Mouse (Mus musculus) hindbrain, embryonic 16.5 days (tissue): Measurements from ENCODE around the gene Gm45233. TPM values are rescaled to one million over a fixed set of nuclear protein-coding genes. Genes with fewer than 3 reads are reported as not detected.
"Not testable (repeated sequence)": the region's sequence is repeated elsewhere in the genome, so short reads cannot be mapped to it uniquely, and the experiment has no call there.

Experiments
- ATAC-seq: fragments of 200-750 bp; cut with Nextera tagmentation; 2 replicates; pipeline ENCODE4 v1.8.0; 2017; ENCODE audit warnings: moderate TSS enrichment, moderate library complexity
- H3K27ac ChIP-seq: fragments of 300-500 bp; sonication (generic); 2 replicates; pipeline ENCODE4 v1.5.1; 2014; ENCODE audit warnings: low read depth, mild to moderate bottlenecking, control low read depth, low read length, moderate library complexity
- H3K27me3 ChIP-seq: fragments of 300-500 bp; sonication (generic); replicated peaks from 2 replicates; pipeline ENCODE4 v1.6.1; 2014; ENCODE audit warnings: low read length; ENCODE audit not compliant: control insufficient read depth, insufficient read depth
- H3K36me3 ChIP-seq: fragments of 300-500 bp; sonication (generic); 2 replicates; pipeline ENCODE4 v1.6.1; 2014; ENCODE audit warnings: mild to moderate bottlenecking, low read length, moderate library complexity, mixed read lengths; ENCODE audit not compliant: control insufficient read depth, insufficient read depth
- H3K4me1 ChIP-seq: fragments of 300-500 bp; sonication (generic); 2 replicates; pipeline ENCODE4 v1.6.1; 2014; ENCODE audit warnings: low read depth, low read length; ENCODE audit not compliant: control insufficient read depth, insufficient read depth
- H3K4me2 ChIP-seq: fragments of 300-500 bp; sonication (generic); 2 replicates; pipeline ENCODE4 v1.6.1; 2014; ENCODE audit warnings: mild to moderate bottlenecking, low read length, control low read depth, moderate library complexity
- H3K4me3 ChIP-seq: fragments of 300-500 bp; sonication (generic); 2 replicates; pipeline ENCODE4 v1.5.1; 2014; ENCODE audit warnings: mild to moderate bottlenecking, low read length, control low read depth, moderate library complexity
- H3K9ac ChIP-seq: fragments of 300-500 bp; sonication (generic); 2 replicates; pipeline ENCODE4 v1.6.1; 2014; ENCODE audit warnings: low read depth, mild to moderate bottlenecking, control low read depth, low read length, moderate library complexity
- H3K9me3 ChIP-seq: fragments of 300-500 bp; sonication (generic); 2 replicates; pipeline ENCODE4 v1.6.1; 2014; ENCODE audit warnings: mild to moderate bottlenecking, low read length, moderate library complexity; ENCODE audit not compliant: control insufficient read depth
- WGBS: fragments of 180-500 bp; shearing (Covaris S2); extraction: QIAGEN DNeasy Blood & Tissue Kit; methylation state at CpG from one replicate; pipeline ENCODE4 v1.1.7; 2014; 5-methylcytosine and 5-hydroxymethylcytosine counted together
- polyA plus RNA-seq: library from polyadenylated mRNA; unstranded; fragments of >200 nt; fragmentation: Nextera tagmentation; extraction: Ambion mirVana; gene quantifications from 2 replicates; pipeline ENCODE4 v1.2.1, GENCODE M21; 2015

Gm45233 gene
- 0.49 TPM in 1 of 2 replicates, not detected in the other for polyA plus RNA-seq

- ATAC-seq: peak; percentile 98
- Histone ChIP-seq H3K4me1 (peaks cover 18% of the 10 kb centered on the region), H3K4me2 (peak within 1 kb of the TSS; percentile 94), H3K9ac (peak within 1 kb of the TSS; percentile 77), H3K9me3 (no peaks in the 10 kb centered on the region), H3K27ac (peak within 1 kb of the TSS; percentile 93), H3K27me3 (no peaks in the 10 kb centered on the region), H3K36me3 (no peaks in the 10 kb centered on the region), H3K4me3 (peak within 1 kb of the TSS; percentile 61)
- WGBS: 0% methylated on average over 27 of the region's 27 CpGs
These were observed at the start of gene Gm45233, which contains the start of gene Etfb for GRCm38 (mm10) chr7:43443917-43444293. Gm45233 (plus strand) TSS chr7:43444128. Etfb (plus strand) TSS chr7:43444083.

DNA sequence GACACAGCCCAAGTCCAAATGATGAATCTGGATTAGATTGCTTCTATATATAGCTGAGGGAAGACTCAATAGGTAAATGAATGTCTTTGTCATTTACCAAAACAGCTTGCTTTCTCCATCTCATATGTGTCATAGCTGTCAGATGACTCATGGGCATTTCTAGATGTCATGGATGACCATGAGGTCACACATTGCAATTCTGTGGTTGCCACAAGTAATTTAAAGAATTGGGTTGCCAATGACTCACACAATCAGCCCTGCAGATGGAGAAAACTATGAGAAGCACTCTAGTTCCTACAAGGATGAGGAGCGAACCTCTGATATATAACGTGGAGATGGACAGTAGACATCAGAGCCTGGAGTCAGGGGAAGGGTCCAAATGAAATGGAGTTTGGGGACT lies 44.4 kb upstream of the Gm45233 start:
- Histone ChIP-seq H3K27me3 (no peaks in the 10 kb centered on the region), H3K36me3 (no peaks in the 10 kb centered on the region), H3K9ac (no peak overlapping the region), H3K9me3 (no peaks in the 10 kb centered on the region), H3K4me3 (no peak overlapping the region), H3K27ac (no peak overlapping the region), H3K4me2 (no peak overlapping the region), H3K4me1 (no peaks in the 10 kb centered on the region)
- WGBS: 92% methylated on average over 2 of the region's 2 CpGs
- no peak for ATAC-seq

GRCm38 (mm10) chr7:43402718-43403117 lies 41.2 kb upstream of the Gm45233 start:
- Histone ChIP-seq H3K27me3 (no peaks in the 10 kb centered on the region), H3K36me3 (no peaks in the 10 kb centered on the region), H3K9ac (no peak overlapping the region), H3K9me3 (no peaks in the 10 kb centered on the region), H3K4me2 (no peak overlapping the region), H3K4me1 (no peaks in the 10 kb centered on the region), H3K27ac (no peak overlapping the region), H3K4me3 (no peak overlapping the region)
- 60% methylated on average over 2 of the region's 2 CpGs for WGBS
- ATAC-seq: no peak

- Histone ChIP-seq H3K27ac (no peak overlapping the region), H3K9me3 (no peaks in the 10 kb centered on the region), H3K4me1 (no peaks in the 10 kb centered on the region), H3K4me2 (no peak overlapping the region), H3K4me3 (no peak overlapping the region), H3K9ac (no peak overlapping the region), H3K27me3 (no peaks in the 10 kb centered on the region), H3K36me3 (no peaks in the 10 kb centered on the region)
- no peak for ATAC-seq
- WGBS: 90% methylated on average over 3 of the region's 3 CpGs
These were observed 36.4 kb upstream of the Gm45233 start for GRCm38 (mm10) chr7:43407573-43407972.

DNA sequence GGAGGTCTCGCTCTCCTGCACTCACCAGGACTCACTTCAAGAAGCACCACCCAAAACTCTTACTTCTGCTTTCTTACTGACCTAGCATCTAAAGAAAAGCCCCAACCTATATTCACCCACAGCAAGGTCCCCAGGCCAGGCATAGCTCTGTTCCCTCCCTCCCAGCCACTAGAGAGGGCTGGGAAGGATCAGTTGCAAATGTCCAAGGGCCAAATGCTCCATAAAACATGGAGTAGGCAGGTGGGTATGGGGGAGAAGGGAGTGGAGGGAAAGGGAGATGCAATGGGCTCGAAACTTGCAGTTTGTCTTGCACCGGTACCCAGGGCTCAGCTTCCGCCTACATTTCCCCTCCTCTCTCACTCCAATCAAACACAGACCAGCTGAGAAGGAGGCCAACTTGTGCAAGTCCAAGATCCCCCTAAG lies 35.8 kb upstream of the Gm45233 start, which contains the start of gene Siglecg:
Gene Siglecg (plus strand): TSS at position 74 of the 423 bp plus-strand sequence.
- 75% methylated on average over 4 of the region's 4 CpGs for WGBS
- no peak within 1 kb of the TSS for H3K4me2 ChIP-seq
- no peaks in the 10 kb centered on the region for H3K4me1 ChIP-seq
- H3K9ac ChIP-seq: no peak within 1 kb of the TSS
- ATAC-seq: no peak
- H3K27me3 ChIP-seq: no peaks in the 10 kb centered on the region
- H3K27ac ChIP-seq: no peak within 1 kb of the TSS
- no peaks in the 10 kb centered on the region for H3K36me3 ChIP-seq
- no peaks in the 10 kb centered on the region for H3K9me3 ChIP-seq
- no peak within 1 kb of the TSS for H3K4me3 ChIP-seq

- Histone ChIP-seq H3K4me3 (no peak overlapping the region), H3K36me3 (no peaks in the 10 kb centered on the region), H3K27me3 (no peaks in the 10 kb centered on the region), H3K4me2 (no peak overlapping the region), H3K9ac (no peak overlapping the region), H3K4me1 (no peaks in the 10 kb centered on the region), H3K27ac (no peak overlapping the region), H3K9me3 (no peaks in the 10 kb centered on the region)
- ATAC-seq: no peak
- WGBS: 88% methylated on average over 3 of the region's 3 CpGs
These were observed 34.8 kb upstream of the Gm45233 start for GRCm38 (mm10) chr7:43409084-43409483.

- H3K9me3 ChIP-seq, H3K4me1 ChIP-seq, H3K4me2 ChIP-seq, H3K27me3 ChIP-seq, H3K27ac ChIP-seq, H3K9ac ChIP-seq, ATAC-seq, H3K4me3 ChIP-seq, H3K36me3 ChIP-seq: not testable (repeated sequence)
- WGBS: 45% methylated on average over 4 of the region's 4 CpGs
These were observed 32.2 kb upstream of the Gm45233 start for GRCm38 (mm10) chr7:43411724-43412123.

DNA sequence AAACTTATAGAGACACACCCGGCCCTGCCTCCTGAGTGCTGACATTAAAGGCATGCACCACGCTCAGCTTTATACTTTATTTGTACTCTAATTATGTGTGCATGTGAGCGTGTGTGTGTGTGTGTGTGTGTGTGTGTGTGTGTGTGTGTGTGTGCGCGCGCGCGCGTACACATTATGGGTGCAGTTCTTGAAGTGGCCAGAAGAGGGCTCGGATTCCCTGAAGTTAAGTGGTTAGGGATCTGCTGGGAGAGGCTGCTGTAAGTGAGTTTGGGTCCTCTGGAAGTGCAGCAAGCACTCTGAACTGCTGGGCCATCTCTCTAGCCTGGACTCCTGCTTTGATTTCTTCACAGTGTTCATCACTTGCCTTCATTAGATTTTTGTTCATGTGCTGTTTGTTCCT lies 26.6 kb upstream of the Gm45233 start:
- WGBS: 80% methylated on average over 10 of the region's 10 CpGs
- H3K9ac ChIP-seq: no peak overlapping the region
- H3K36me3 ChIP-seq: no peaks in the 10 kb centered on the region

DNA sequence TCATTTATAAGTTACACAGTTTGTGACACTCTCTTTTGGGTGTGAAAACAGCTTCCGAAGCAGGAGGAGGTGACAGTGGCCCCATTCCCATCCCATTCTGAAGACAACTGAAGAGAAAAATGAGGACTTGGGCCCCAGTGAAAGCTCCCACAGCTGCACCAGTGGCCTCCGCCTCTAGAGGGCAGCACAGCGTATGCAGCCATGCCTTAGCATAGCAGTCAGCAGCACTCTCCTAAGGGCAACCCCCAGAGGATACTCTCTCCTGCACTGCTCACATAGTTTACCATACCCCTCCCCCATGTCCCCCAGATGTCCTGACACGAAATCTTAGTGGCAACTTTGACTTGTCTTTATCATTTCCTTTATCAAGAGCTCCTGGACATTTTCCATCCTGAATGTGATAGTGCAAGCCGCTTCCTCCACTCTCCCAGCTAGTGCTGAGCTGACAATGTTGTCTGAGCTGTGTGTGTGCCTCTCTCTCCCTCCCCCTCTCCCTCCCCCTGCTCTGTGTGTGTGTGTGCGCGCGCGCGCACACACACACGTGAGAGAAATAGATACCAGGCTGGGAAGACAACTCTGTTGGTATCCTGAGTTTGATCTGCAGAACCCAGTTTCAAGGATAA lies 20.8 kb upstream of the Gm45233 start:
- ATAC-seq: peak; percentile 97

More for the DNA sequence above, 26.6 kb upstream of the Gm45233 start:
- no peak overlapping the region for H3K27ac ChIP-seq
- H3K27me3 ChIP-seq: no peaks in the 10 kb centered on the region
- H3K4me1 ChIP-seq: no peaks in the 10 kb centered on the region
- no peak overlapping the region for H3K4me2 ChIP-seq
- no peak overlapping the region for H3K4me3 ChIP-seq
- ATAC-seq: no peak
- no peaks in the 10 kb centered on the region for H3K9me3 ChIP-seq

More for the DNA sequence above, 20.8 kb upstream of the Gm45233 start:
- Histone ChIP-seq H3K36me3 (no peaks in the 10 kb centered on the region), H3K27ac (no peak overlapping the region), H3K9me3 (no peaks in the 10 kb centered on the region), H3K9ac (no peak overlapping the region), H3K4me1 (no peaks in the 10 kb centered on the region), H3K4me2 (peak overlapping the region; percentile 33), H3K4me3 (peak overlapping the region; percentile 1; the same call in 1 of the 2 replicates), H3K27me3 (no peaks in the 10 kb centered on the region)
- 18% methylated on average over 11 of the region's 11 CpGs for WGBS
